Mouse (Mus musculus) bone marrow macrophage, adult 2 months (primary cell): Measurements from ENCODE around the gene Depdc1b.

Experiments
- CTCF ChIP-seq: IDR thresholded peaks from 2 replicates; pipeline ENCODE4 v1.5.1; 2012; ENCODE audit warnings: low read depth, mild to moderate bottlenecking, low read length, moderate library complexity
- POLR2A ChIP-seq: IDR thresholded peaks from 2 replicates; pipeline ENCODE4 v1.6.1; 2012; ENCODE audit warnings: mild to moderate bottlenecking, low read depth, low read length, borderline replicate concordance

DNA sequence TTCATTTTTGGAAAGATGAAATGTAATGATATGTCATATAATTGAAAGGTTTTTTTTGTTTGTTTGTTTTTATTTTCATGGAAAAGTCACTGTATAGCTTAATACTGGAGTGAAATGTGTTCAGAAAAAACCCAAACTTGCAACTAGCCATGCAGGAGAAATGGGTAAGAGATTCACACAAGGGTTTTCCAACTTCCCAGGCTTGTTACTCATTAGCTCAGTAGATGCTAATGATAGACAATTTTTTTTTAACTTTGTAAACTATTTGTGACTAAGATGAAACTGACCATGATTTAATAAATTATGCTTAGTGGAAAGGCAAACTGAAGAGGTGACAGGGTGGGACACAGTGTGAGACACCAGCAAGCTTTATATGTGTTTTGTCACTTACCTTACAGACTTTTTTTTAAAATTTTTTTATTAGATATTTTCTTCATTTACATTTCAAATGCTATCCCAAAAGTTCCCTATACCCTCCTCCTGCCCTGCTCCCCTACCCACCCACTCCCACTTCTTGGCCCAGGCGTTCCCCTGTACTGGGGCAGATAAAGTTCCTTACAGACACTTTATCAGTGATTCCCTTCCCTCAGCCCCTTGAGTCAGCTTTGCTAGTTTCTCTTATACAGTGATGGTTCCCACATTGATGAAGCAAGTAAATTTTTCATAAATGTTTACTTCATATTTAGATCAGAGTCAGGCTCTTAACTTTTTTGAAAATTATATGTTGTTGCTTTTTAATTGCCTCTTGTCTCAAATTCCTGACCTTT is 102.8 kb downstream of the Depdc1b start:
- no peak for TF ChIP-seq POLR2A
- no peak for TF ChIP-seq CTCF
